Mouse (Mus musculus) neutrophil, adult 5-6 weeks (primary cell): Measurements from ENCODE around the gene Foxd1. TPM values are rescaled to one million over a fixed set of nuclear protein-coding genes. Genes with fewer than 3 reads are reported as not detected.

Experiments
- ATAC-seq: fragments of 151-379, 151-347 bp; 2 replicates; pipeline ENCODE4 v1.8.0; 2017; ENCODE audit warnings: mild to moderate bottlenecking, moderate TSS enrichment; ENCODE audit not compliant: insufficient number of reproducible peaks, poor library complexity, low FRiP score, severe bottlenecking; ENCODE audit errors: extremely low read depth
- total RNA-seq: library from RNA; stranded (forward); fragments of 200-1000 nt; gene quantifications from 2 replicates; pipeline ENCODE4 v1.2.3, GENCODE M21; 2017

Foxd1 gene
- total RNA-seq, 1 experiment from 2014 or later, result not detected

- ATAC-seq, result no peak
Observed at GRCm38 (mm10) chr13:98374979-98375378, 20.9 kb downstream of the Foxd1 start.

GRCm38 (mm10) chr13:98377746-98378145 lies 23.7 kb downstream of the Foxd1 start:
- no peak for ATAC-seq

- no peak for ATAC-seq
Observed at GRCm38 (mm10) chr13:98382751-98383150, 28.7 kb downstream of the Foxd1 start.

- ATAC-seq, result no peak
Observed at GRCm38 (mm10) chr13:98383911-98384498, 30.0 kb downstream of the Foxd1 start.

GRCm38 (mm10) chr13:98385877-98386276 lies 31.8 kb downstream of the Foxd1 start:
- ATAC-seq, result no peak

GRCm38 (mm10) chr13:98389092-98389491 lies 35.0 kb downstream of the Foxd1 start:
- ATAC-seq, result no peak

GRCm38 (mm10) chr13:98390363-98390762 lies 36.3 kb downstream of the Foxd1 start:
- ATAC-seq, result no peak

GRCm38 (mm10) chr13:98390771-98391634 lies 37.0 kb downstream of the Foxd1 start:
- no peak for ATAC-seq

GRCm38 (mm10) chr13:98391635-98391990 lies 37.6 kb downstream of the Foxd1 start:
- ATAC-seq, result no peak

GRCm38 (mm10) chr13:98392031-98392430 lies 38.0 kb downstream of the Foxd1 start:
- no peak for ATAC-seq

- ATAC-seq, result no peak
Observed at GRCm38 (mm10) chr13:98393356-98394070, 39.5 kb downstream of the Foxd1 start.

Other genes starting within 250 kb of the Foxd1 start
- 0.12 TPM in 1 of 2 replicates, not detected in the other for gene Arhgef28, start 147.8 kb upstream of the Foxd1 start, total RNA-seq
- gene Utp15, start 91.2 kb upstream of the Foxd1 start, total RNA-seq, result 29.2 and 34.4 TPM in 2 replicates
- gene Ankra2, start 91.2 kb upstream of the Foxd1 start, total RNA-seq, result 48.7 and 49.0 TPM in 2 replicates
- gene Gm21976, start 74.4 kb upstream of the Foxd1 start, total RNA-seq, result not detected in 2 replicates
- 539 and 559 TPM in 2 replicates for gene Btf3, start 37.2 kb upstream of the Foxd1 start, total RNA-seq
- not detected in 2 replicates for gene Gm10320, start 137.8 kb downstream of the Foxd1 start, total RNA-seq